In the genomic region with DNA sequence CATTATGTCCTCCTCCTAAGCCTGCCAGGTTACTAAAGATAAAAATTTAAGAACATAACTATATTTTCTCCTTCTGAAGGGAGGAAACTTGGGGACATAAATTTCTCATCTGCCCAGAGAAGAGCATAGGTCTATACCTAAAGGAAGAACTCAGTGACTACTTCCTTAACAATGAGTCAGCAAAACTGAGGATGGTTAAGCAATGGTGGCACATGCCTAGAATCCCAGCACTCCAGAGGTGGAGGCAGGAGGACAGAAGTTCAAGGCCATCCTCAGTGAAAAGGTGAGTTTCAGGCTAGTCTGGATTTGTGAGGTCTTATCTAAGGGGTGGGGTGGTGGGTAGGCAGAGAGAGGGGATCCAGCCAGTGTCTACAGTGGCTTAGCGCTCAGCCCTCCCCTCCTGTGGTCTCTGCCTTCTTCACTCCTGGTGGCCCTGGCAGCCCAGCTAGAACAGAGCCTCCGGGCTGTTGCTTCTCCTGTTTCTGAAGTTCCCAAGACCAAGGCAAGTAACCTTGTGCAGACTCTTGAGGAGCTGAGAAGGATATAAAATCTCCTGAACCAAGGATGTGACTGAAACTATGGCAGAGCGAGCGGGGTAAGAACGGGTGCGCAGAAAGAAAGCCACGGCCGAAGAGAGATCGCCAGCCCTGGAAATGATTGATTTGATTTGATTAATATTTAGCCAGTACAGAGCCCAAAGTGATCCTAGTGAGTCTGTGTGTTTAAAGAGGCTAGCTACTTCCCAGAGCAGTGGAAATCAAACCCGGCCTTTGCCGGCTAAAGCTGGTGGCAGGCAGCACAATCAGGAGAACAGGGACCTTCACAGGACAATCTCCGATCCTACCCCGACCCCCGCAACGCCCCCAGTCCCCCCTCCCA, we compare ENCODE assay signal across 12 mouse cellular contexts.
A peak's percentile ranks its signal among the peaks of the same experiment; 100 is the strongest.
DNase-seq lines count a peak whose midpoint lies in the region; ATAC-seq and TF ChIP-seq lines count a peak whose summit lies in the region.
"Had no signal": no experiment of that assay in that cellular context is flagged by ENCODE, and none has a peak within 500 bp of the region (broad histone marks: within the 10 kb centered on the region; RNA-seq: fewer than 3 reads in every experiment).

No protein-coding gene starts in this region.

- H3K27me3 ChIP-seq in midbrain, embryonic 16.5 days (ENCODE audit: control insufficient read depth, insufficient read depth, low read depth, low read length) = no peaks in the 10 kb centered on the region
- 0 out of 2 replicates have a peak, but pooled peaks cover 3% of the 10 kb centered on the region for H3K27me3 ChIP-seq in midbrain, postnatal 0 days (ENCODE audit: insufficient read depth, low read length)
- H3K27me3 ChIP-seq in stomach, postnatal 0 days (ENCODE audit: control insufficient read depth, insufficient read depth, low read length) = no peaks in the 10 kb centered on the region

- no peak for TF ChIP-seq EP300 in stomach, postnatal 0 days (optimal IDR thresholded peaks at IDR 0.05)

- DNase-seq in midbrain, postnatal 0 days (ENCODE audit: low spot score) = no peak
- peak; percentile 50 for DNase-seq in kidney, adult 18-20 months
- peak; percentile 29 to 40 for DNase-seq in kidney, postnatal 4 days
- DNase-seq in stomach, postnatal 0 days (ENCODE audit: low spot score) = peak; percentile 17
- DNase-seq in cerebellum, adult 8-10 months = no peak
- no peak for DNase-seq in layer of hippocampus, adult 8-10 months (ENCODE audit: low spot score in 2 of 2)
- no peak for DNase-seq in layer of hippocampus, adult 18-20 months (ENCODE audit: low spot score in 2 of 2)
- DNase-seq: cerebellum, postnatal 14 days; lung, postnatal 36 days; right cerebral cortex, adult 18-20 months had no signal

- H3K9me3 ChIP-seq in midbrain, embryonic 16.5 days (replicated peaks; ENCODE audit: control insufficient read depth, low read length, poor library complexity, severe bottlenecking) = no peaks in the 10 kb centered on the region
- no peaks in the 10 kb centered on the region for H3K9me3 ChIP-seq in midbrain, postnatal 0 days (ENCODE audit: low read length)
- H3K9me3 ChIP-seq in stomach, postnatal 0 days (ENCODE audit: control insufficient read depth, low read length) = no peaks in the 10 kb centered on the region
- H3K9me3 ChIP-seq: heart, embryonic 15.5 days had no signal

- H3K4me2 ChIP-seq in midbrain, embryonic 16.5 days (ENCODE audit: low read length) = no peak overlapping the region
- no peak overlapping the region for H3K4me2 ChIP-seq in midbrain, postnatal 0 days (ENCODE audit: low read depth, low read length, poor library complexity, severe bottlenecking)
- 0 out of 2 replicates have a peak overlapping the region, but pooled peaks have one; percentile 20 for H3K4me2 ChIP-seq in stomach, postnatal 0 days (replicated peaks; ENCODE audit: low read depth)
- H3K4me2 ChIP-seq: heart, embryonic 15.5 days had no signal

- H3K9ac ChIP-seq in midbrain, embryonic 16.5 days (ENCODE audit: low read depth, low read length) = 0 out of 2 replicates have a peak overlapping the region, but pooled peaks have one; percentile 2
- H3K9ac ChIP-seq in midbrain, postnatal 0 days (replicated peaks; ENCODE audit: low read length, poor library complexity, severe bottlenecking) = no peak overlapping the region
- no peak overlapping the region for H3K9ac ChIP-seq in stomach, postnatal 0 days (ENCODE audit: low read length)
- H3K9ac ChIP-seq: heart, embryonic 15.5 days had no signal

- no peak overlapping the region for H3K4me3 ChIP-seq in midbrain, embryonic 16.5 days (ENCODE audit: low read depth, low read length)
- H3K4me3 ChIP-seq in midbrain, postnatal 0 days (ENCODE audit: low read depth, low read length) = no peak overlapping the region
- H3K4me3 ChIP-seq in stomach, postnatal 0 days (ENCODE audit: low read depth, low read length) = no peak overlapping the region
- H3K4me3 ChIP-seq: heart, embryonic 15.5 days had no signal

- TF ChIP-seq CTCF in midbrain, postnatal 0 days (IDR thresholded peaks at IDR 0.05) = no peak
- no peak for TF ChIP-seq CTCF in stomach, postnatal 0 days (IDR thresholded peaks at IDR 0.05; ENCODE audit: low read depth)

- no peaks in the 10 kb centered on the region for H3K36me3 ChIP-seq in midbrain, embryonic 16.5 days (ENCODE audit: control insufficient read depth, insufficient read depth, low read length)
- no peaks in the 10 kb centered on the region for H3K36me3 ChIP-seq in midbrain, postnatal 0 days (ENCODE audit: insufficient read depth, low read length)
- no peaks in the 10 kb centered on the region for H3K36me3 ChIP-seq in stomach, postnatal 0 days (ENCODE audit: control insufficient read depth, insufficient read depth, low read length)
- H3K36me3 ChIP-seq: heart, embryonic 15.5 days had no signal

- 37% methylated on average over 15 of the region's 15 CpGs for WGBS in midbrain, embryonic 16.5 days
- 37% methylated on average over 15 of the region's 15 CpGs for WGBS in midbrain, postnatal 0 days
- 30% methylated on average over 15 of the region's 15 CpGs for WGBS in stomach, postnatal 0 days

- ATAC-seq in midbrain, embryonic 16.5 days = no peak
- no peak for ATAC-seq in midbrain, postnatal 0 days (ENCODE audit: low FRiP score)
- no peak for ATAC-seq in stomach, postnatal 0 days (ENCODE audit: low FRiP score, low TSS enrichment)

- H3K4me1 ChIP-seq in midbrain, embryonic 16.5 days (ENCODE audit: control insufficient read depth, insufficient read depth, low read length) = peaks cover 21% of the 10 kb centered on the region
- no peaks in the 10 kb centered on the region for H3K4me1 ChIP-seq in midbrain, postnatal 0 days (ENCODE audit: insufficient read depth, low read length)
- no peaks in the 10 kb centered on the region for H3K4me1 ChIP-seq in stomach, postnatal 0 days (replicated peaks; ENCODE audit: control insufficient read depth, insufficient read depth)
- H3K4me1 ChIP-seq: heart, embryonic 15.5 days had no signal

- H3K27ac ChIP-seq in midbrain, embryonic 16.5 days (ENCODE audit: low read length) = no peak overlapping the region
- H3K27ac ChIP-seq in midbrain, postnatal 0 days (ENCODE audit: low read depth, low read length) = no peak overlapping the region
- H3K27ac ChIP-seq in stomach, postnatal 0 days (replicated peaks) = no peak overlapping the region
- H3K27ac ChIP-seq: heart, embryonic 15.5 days had no signal

Comparison
In these comparisons a context has a peak if more than half of its experiments do, and no peak if none do; other contexts are left out.
1. DNase-seq: peak in kidney, adult 18-20 months (single experiment), kidney, postnatal 4 days (2 of 2) and stomach, postnatal 0 days (single experiment); none in midbrain, postnatal 0 days (single experiment), cerebellum, adult 8-10 months (single experiment), layer of hippocampus, adult 8-10 months (0 of 2) and layer of hippocampus, adult 18-20 months (0 of 2).